Mouse (Mus musculus): ENCODE results near the gene Iffo1. TPM values are rescaled to one million over a fixed set of nuclear protein-coding genes. Genes with fewer than 3 reads are reported as not detected.

Iffo1 gene
- polyA plus RNA-seq, 1 experiment from 2014 or later: 22.0 TPM

GRCm38 (mm10) chr6:125110927-125111326, 34.1 kb upstream of the Iffo1 start:
- no peaks in the 10 kb centered on the region for H3K4me1 ChIP-seq
- no peak overlapping the region for H3K27ac ChIP-seq
- H3K9me3 ChIP-seq: no peaks in the 10 kb centered on the region
- no peak overlapping the region for H3K4me3 ChIP-seq
- WGBS: 91% methylated on average over 7 of the region's 7 CpGs
- ATAC-seq (replicated peaks): no peak
- no peak overlapping the region for H3K4me2 ChIP-seq
- peaks cover 86% of the 10 kb centered on the region for H3K36me3 ChIP-seq (replicated peaks)
- no peak overlapping the region for H3K9ac ChIP-seq
- H3K27me3 ChIP-seq (replicated peaks): no peaks in the 10 kb centered on the region

GRCm38 (mm10) chr6:125112553-125112952, 32.5 kb upstream of the Iffo1 start:
- 94% methylated on average over 11 of the region's 11 CpGs for WGBS
- H3K4me1 ChIP-seq: no peaks in the 10 kb centered on the region
- no peak overlapping the region for H3K27ac ChIP-seq
- H3K9me3 ChIP-seq: no peaks in the 10 kb centered on the region
- H3K36me3 ChIP-seq (replicated peaks): peaks cover 79% of the 10 kb centered on the region
- no peak overlapping the region for H3K9ac ChIP-seq
- ATAC-seq (replicated peaks): no peak
- H3K4me3 ChIP-seq: no peak overlapping the region
- no peak overlapping the region for H3K4me2 ChIP-seq
- no peaks in the 10 kb centered on the region for H3K27me3 ChIP-seq (replicated peaks)

GRCm38 (mm10) chr6:125119387-125119786, 25.7 kb upstream of the Iffo1 start:
- Histone ChIP-seq H3K4me3 (no peak overlapping the region), H3K36me3 (replicated peaks) (peaks cover 81% of the 10 kb centered on the region), H3K9ac (no peak overlapping the region), H3K27ac (no peak overlapping the region), H3K4me1 (no peaks in the 10 kb centered on the region), H3K4me2 (no peak overlapping the region), H3K9me3 (no peaks in the 10 kb centered on the region), H3K27me3 (replicated peaks) (no peaks in the 10 kb centered on the region)
- ATAC-seq (replicated peaks): no peak
- 95% methylated on average over 8 of the region's 8 CpGs for WGBS

- Histone ChIP-seq H3K9me3 (no peaks in the 10 kb centered on the region), H3K4me1 (peaks cover 15% of the 10 kb centered on the region), H3K9ac (no peak overlapping the region), H3K36me3 (replicated peaks) (peaks cover 47% of the 10 kb centered on the region), H3K4me3 (no peak overlapping the region), H3K27ac (no peak overlapping the region), H3K4me2 (no peak overlapping the region), H3K27me3 (replicated peaks) (no peaks in the 10 kb centered on the region)
- ATAC-seq (replicated peaks): no peak
- WGBS: 90% methylated on average over 12 of the region's 12 CpGs
These were observed 16.3 kb upstream of the Iffo1 start for GRCm38 (mm10) chr6:125128724-125129123.

GRCm38 (mm10) chr6:125129710-125130402, 15.2 kb upstream of the Iffo1 start:
- Histone ChIP-seq H3K36me3 (replicated peaks) (peaks cover 52% of the 10 kb centered on the region), H3K27me3 (replicated peaks) (no peaks in the 10 kb centered on the region), H3K9me3 (no peaks in the 10 kb centered on the region), H3K4me2 (no peak overlapping the region), H3K27ac (no peak overlapping the region), H3K4me1 (peaks cover 16% of the 10 kb centered on the region), H3K4me3 (no peak overlapping the region), H3K9ac (no peak overlapping the region)
- no peak for ATAC-seq (replicated peaks)
- WGBS: 83% methylated on average over 20 of the region's 20 CpGs

- Histone ChIP-seq H3K27me3 (replicated peaks) (no peaks in the 10 kb centered on the region), H3K36me3 (replicated peaks) (peaks cover 44% of the 10 kb centered on the region), H3K4me3 (peak within 1 kb of the TSS; percentile 67), H3K27ac (peak within 1 kb of the TSS; percentile 87), H3K4me1 (peaks cover 16% of the 10 kb centered on the region), H3K9me3 (no peaks in the 10 kb centered on the region), H3K9ac (peak within 1 kb of the TSS; percentile 68), H3K4me2 (peak within 1 kb of the TSS; percentile 67)
- peak; percentile 94 for ATAC-seq (replicated peaks)
- WGBS: under 1% methylated on average over 66 of the region's 66 CpGs
These were observed 13.5 kb upstream of the Iffo1 start, which contains the start of gene Nop2 for GRCm38 (mm10) chr6:125131302-125132156. Gene Nop2 (plus strand): TSS chr6:125131909.

GRCm38 (mm10) chr6:125132470-125132869, 12.6 kb upstream of the Iffo1 start:
- H3K9me3 ChIP-seq: no peaks in the 10 kb centered on the region
- peaks cover 16% of the 10 kb centered on the region for H3K4me1 ChIP-seq
- ATAC-seq (replicated peaks): no peak
- 10% methylated on average over 11 of the region's 11 CpGs for WGBS
- H3K27ac ChIP-seq: no peak overlapping the region
- H3K4me3 ChIP-seq: peak overlapping the region; percentile 67
- H3K4me2 ChIP-seq: peak overlapping the region; percentile 67
- H3K9ac ChIP-seq: peak overlapping the region; percentile 68
- H3K36me3 ChIP-seq (replicated peaks): peaks cover 44% of the 10 kb centered on the region
- no peaks in the 10 kb centered on the region for H3K27me3 ChIP-seq (replicated peaks)

- Histone ChIP-seq H3K27me3 (replicated peaks) (no peaks in the 10 kb centered on the region), H3K9ac (no peak overlapping the region), H3K4me2 (no peak overlapping the region), H3K36me3 (replicated peaks) (peaks cover 52% of the 10 kb centered on the region), H3K4me1 (peaks cover 12% of the 10 kb centered on the region), H3K4me3 (no peak overlapping the region), H3K9me3 (no peaks in the 10 kb centered on the region), H3K27ac (no peak overlapping the region)
- WGBS: 87% methylated on average over 19 of the region's 19 CpGs
- ATAC-seq (replicated peaks): no peak
These were observed 7.9 kb upstream of the Iffo1 start for GRCm38 (mm10) chr6:125137002-125137671.

- Histone ChIP-seq H3K36me3 (replicated peaks) (peaks cover 54% of the 10 kb centered on the region), H3K9ac (no peak overlapping the region), H3K4me1 (peaks cover 7% of the 10 kb centered on the region), H3K27me3 (replicated peaks) (no peaks in the 10 kb centered on the region), H3K9me3 (no peaks in the 10 kb centered on the region), H3K4me3 (no peak overlapping the region), H3K27ac (no peak overlapping the region), H3K4me2 (no peak overlapping the region)
- ATAC-seq (replicated peaks): no peak
- WGBS: 93% methylated on average over 7 of the region's 7 CpGs
These were observed 5.3 kb upstream of the Iffo1 start for GRCm38 (mm10) chr6:125139747-125140146.

- WGBS: 94% methylated on average over 8 of the region's 8 CpGs
- H3K9ac ChIP-seq: no peak overlapping the region
- H3K9me3 ChIP-seq: no peaks in the 10 kb centered on the region
- H3K4me2 ChIP-seq: no peak overlapping the region
- no peak for ATAC-seq (replicated peaks)
- H3K4me3 ChIP-seq: no peak overlapping the region
- peaks cover 38% of the 10 kb centered on the region for H3K36me3 ChIP-seq (replicated peaks)
- no peaks in the 10 kb centered on the region for H3K27me3 ChIP-seq (replicated peaks)
- H3K27ac ChIP-seq: no peak overlapping the region
- peaks cover 28% of the 10 kb centered on the region for H3K4me1 ChIP-seq
These were observed 2.6 kb upstream of the Iffo1 start for GRCm38 (mm10) chr6:125142436-125142835.

GRCm38 (mm10) chr6:125143128-125143527, 1.9 kb upstream of the Iffo1 start:
- H3K4me3 ChIP-seq: no peak overlapping the region
- peaks cover 34% of the 10 kb centered on the region for H3K36me3 ChIP-seq (replicated peaks)
- WGBS: 82% methylated on average over 3 of the region's 3 CpGs
- no peak for ATAC-seq (replicated peaks)
- no peak overlapping the region for H3K4me2 ChIP-seq
- no peak overlapping the region for H3K27ac ChIP-seq
- no peaks in the 10 kb centered on the region for H3K9me3 ChIP-seq
- H3K4me1 ChIP-seq: peaks cover 35% of the 10 kb centered on the region
- H3K9ac ChIP-seq: no peak overlapping the region
- H3K27me3 ChIP-seq (replicated peaks): no peaks in the 10 kb centered on the region

GRCm38 (mm10) chr6:125143904-125144303, 1.1 kb upstream of the Iffo1 start:
- Histone ChIP-seq H3K27me3 (replicated peaks) (no peaks in the 10 kb centered on the region), H3K4me1 (peaks cover 42% of the 10 kb centered on the region), H3K9me3 (no peaks in the 10 kb centered on the region), H3K4me3 (no peak overlapping the region), H3K4me2 (no peak overlapping the region), H3K27ac (peak overlapping the region; percentile 92; the same call in 1 of the 2 replicates), H3K36me3 (replicated peaks) (peaks cover 34% of the 10 kb centered on the region), H3K9ac (no peak overlapping the region)
- WGBS: 84% methylated on average over 9 of the region's 9 CpGs
- no peak for ATAC-seq (replicated peaks)
